ENCODE assay signal across 9 mouse cellular contexts in the genomic region with DNA sequence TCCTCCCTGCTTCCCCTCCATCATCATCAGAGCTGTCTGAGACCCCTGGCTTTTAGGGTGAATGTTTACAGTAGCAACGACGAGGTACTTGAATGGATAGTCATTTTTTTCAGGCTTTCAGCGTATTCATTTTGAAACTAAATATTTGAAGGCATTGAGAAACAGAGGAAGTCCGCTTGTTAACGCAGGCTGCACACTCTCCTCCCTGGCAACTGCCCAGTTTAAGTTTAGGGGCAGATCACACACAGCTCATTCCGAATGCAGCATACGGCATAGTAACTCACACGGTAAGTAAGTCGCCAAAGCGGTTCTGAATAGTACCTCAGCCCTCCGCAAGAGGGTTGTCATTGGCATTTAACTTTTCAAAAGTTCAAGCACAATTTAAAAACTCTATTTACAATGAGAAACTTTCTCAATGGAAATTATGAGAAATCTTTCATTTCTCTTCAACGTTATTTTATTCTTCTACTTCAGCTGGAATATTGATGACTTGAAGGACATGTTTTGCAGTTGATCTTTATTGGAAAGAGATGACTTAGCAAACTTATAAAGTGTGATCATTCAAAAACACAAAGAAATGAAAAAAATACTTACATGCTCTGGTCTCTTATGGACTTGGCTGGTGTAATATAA.
DNase-seq lines count a peak whose midpoint lies in the region; ATAC-seq and TF ChIP-seq lines count a peak whose summit lies in the region.
"Had no signal": no experiment of that assay in that cellular context is flagged by ENCODE, and none has a peak within 500 bp of the region (broad histone marks: within the 10 kb centered on the region; RNA-seq: fewer than 3 reads in every experiment).

No protein-coding gene starts in this region.

- peak; percentile 8 for DNase-seq in kidney, adult 2 months
- no peak for DNase-seq in kidney, postnatal 25 days
- DNase-seq in lung, embryonic 14.5 days: peak; percentile 84
- no peak for DNase-seq in urinary bladder, adult 2 months (ENCODE audit: low spot score)
- no peak for DNase-seq in cerebellum, adult 11 months
- DNase-seq in layer of hippocampus, postnatal 14 days (ENCODE audit: low spot score in 2 of 2): no peak

- peak overlapping the region; percentile 26; the same call in 1 of the 2 replicates for H3K9ac ChIP-seq in lung, embryonic 14.5 days
- H3K9ac ChIP-seq: heart, embryonic 15.5 days had no signal

- H3K27ac ChIP-seq in kidney, adult 2 months (ENCODE audit: insufficient read depth, low read depth, low read length): no peak overlapping the region
- no peak overlapping the region for H3K27ac ChIP-seq in cortical plate, adult 2 months (ENCODE audit: insufficient read depth, low read length)
- peak overlapping the region; percentile 65 for H3K27ac ChIP-seq in lung, embryonic 14.5 days (ENCODE audit: low read depth)
- H3K27ac ChIP-seq: heart, embryonic 15.5 days had no signal

- no peaks in the 10 kb centered on the region for H3K4me1 ChIP-seq in kidney, adult 2 months (ENCODE audit: control insufficient read depth, insufficient read depth, low read length)
- no peaks in the 10 kb centered on the region for H3K4me1 ChIP-seq in cortical plate, adult 2 months (ENCODE audit: control insufficient read depth, insufficient read depth, low read length)
- H3K4me1 ChIP-seq in lung, embryonic 14.5 days (ENCODE audit: insufficient read depth): peaks cover 27% of the 10 kb centered on the region

- H3K4me2 ChIP-seq in lung, embryonic 14.5 days: peak overlapping the region; percentile 56
- H3K4me2 ChIP-seq: heart, embryonic 15.5 days had no signal

- no peak for TF ChIP-seq CTCF in kidney, adult 2 months (conservative IDR thresholded peaks at IDR 0.05; ENCODE audit: insufficient read depth, insufficient read length, low read depth, low read length)
- no peak for TF ChIP-seq CTCF in cortical plate, adult 2 months (IDR thresholded peaks at IDR 0.05; ENCODE audit: extremely low read depth, insufficient read depth, low read length)
- peak; percentile 33 for TF ChIP-seq CTCF in lung, embryonic 14.5 days (IDR thresholded peaks at IDR 0.05; ENCODE audit: low read depth)

- peak; percentile 52; the same call in 1 of the 2 replicates for ATAC-seq in lung, embryonic 14.5 days (ENCODE audit: insufficient read depth)
- ATAC-seq in monocyte, adult 5-6 weeks (replicated peaks; ENCODE audit: insufficient number of reproducible peaks, low FRiP score, low TSS enrichment, poor library complexity, severe bottlenecking): peak; percentile 68

- no peak for TF ChIP-seq POLR2A in kidney, adult 2 months (IDR thresholded peaks at IDR 0.05; ENCODE audit: low read depth, low read length)
- no peak for TF ChIP-seq POLR2A in cortical plate, adult 2 months (IDR thresholded peaks at IDR 0.05; ENCODE audit: extremely low read depth, insufficient read depth, low read length)

- 69% methylated on average over 12 of the region's 12 CpGs for WGBS in kidney, adult 2 months
- 17% methylated on average over 12 of the region's 12 CpGs for WGBS in lung, embryonic 14.5 days

- H3K9me3 ChIP-seq in lung, embryonic 14.5 days (ENCODE audit: low read depth, low read length): no peaks in the 10 kb centered on the region
- H3K9me3 ChIP-seq: heart, embryonic 15.5 days had no signal

- H3K4me3 ChIP-seq in kidney, adult 2 months (ENCODE audit: insufficient read depth, low read depth, low read length): no peak overlapping the region
- H3K4me3 ChIP-seq in cortical plate, adult 2 months (ENCODE audit: insufficient read depth, low read length): peak overlapping the region; percentile 19
- peak overlapping the region; percentile 17 for H3K4me3 ChIP-seq in lung, embryonic 14.5 days (ENCODE audit: low read depth, low read length)
- H3K4me3 ChIP-seq: heart, embryonic 15.5 days had no signal

- no peaks in the 10 kb centered on the region for H3K36me3 ChIP-seq in kidney, adult 2 months (ENCODE audit: control insufficient read depth, insufficient read depth, low read length)
- no peaks in the 10 kb centered on the region for H3K36me3 ChIP-seq in lung, embryonic 14.5 days (ENCODE audit: insufficient read depth)
- H3K36me3 ChIP-seq: heart, embryonic 15.5 days had no signal

- H3K27me3 ChIP-seq in kidney, adult 2 months (replicated peaks; ENCODE audit: control insufficient read depth, insufficient read depth, low read length): no peaks in the 10 kb centered on the region
- no peaks in the 10 kb centered on the region for H3K27me3 ChIP-seq in lung, embryonic 14.5 days (ENCODE audit: insufficient read depth, low read length)
- H3K27me3 ChIP-seq: heart, embryonic 15.5 days had no signal

Comparison
In these comparisons a context has a peak if more than half of its experiments do, and no peak if none do; other contexts are left out.
1. DNase-seq: peak in kidney, adult 2 months (single experiment) and lung, embryonic 14.5 days (single experiment); none in kidney, postnatal 25 days (0 of 2), urinary bladder, adult 2 months (single experiment), cerebellum, adult 11 months (single experiment) and layer of hippocampus, postnatal 14 days (0 of 2).